Mouse (Mus musculus) lung, postnatal 25 days (tissue): ENCODE results near the gene Lactb.

Source experiments
- DNase-seq: peaks from one replicate; pipeline ENCODE4 v3.0.0; 2022; ENCODE audit warnings: low spot score

Lactb gene

GRCm38 (mm10) chr9:66980458-66980857 is 5.2 kb upstream of the Lactb start:
- DNase-seq, result peak; percentile 65

- no peak for DNase-seq
These were observed 3.2 kb upstream of the Lactb start for GRCm38 (mm10) chr9:66978468-66978867.

- no peak for DNase-seq
These were observed 2.7 kb upstream of the Lactb start for GRCm38 (mm10) chr9:66977982-66978381.

GRCm38 (mm10) chr9:66977121-66977520 is 1.8 kb upstream of the Lactb start:
- no peak for DNase-seq

GRCm38 (mm10) chr9:66974721-66975225 is 511 bp downstream of the Lactb start:
- peak; percentile 87 for DNase-seq

GRCm38 (mm10) chr9:66971116-66971515 is 4.2 kb downstream of the Lactb start:
- no peak for DNase-seq

GRCm38 (mm10) chr9:66967492-66967891 is 7.8 kb downstream of the Lactb start:
- DNase-seq, result no peak

- DNase-seq, result no peak
These were observed 13.8 kb downstream of the Lactb start for GRCm38 (mm10) chr9:66961478-66961877.

- DNase-seq, result no peak
These were observed 17.8 kb downstream of the Lactb start for GRCm38 (mm10) chr9:66957451-66957850.

- no peak for DNase-seq
These were observed 22.4 kb downstream of the Lactb start for GRCm38 (mm10) chr9:66952886-66953285.

GRCm38 (mm10) chr9:66952321-66952720 is 23.0 kb downstream of the Lactb start:
- DNase-seq, result no peak

- DNase-seq, result no peak
These were observed 26.7 kb downstream of the Lactb start for GRCm38 (mm10) chr9:66948536-66948935.

- DNase-seq, result peak; percentile 95
These were observed 29.3 kb downstream of the Lactb start, which contains the start of gene Rps27l for GRCm38 (mm10) chr9:66945647-66946641. Gene Rps27l, plus strand, starts transcription at chr9:66946086.

GRCm38 (mm10) chr9:66945161-66945560 is 30.1 kb downstream of the Lactb start:
- no peak for DNase-seq

GRCm38 (mm10) chr9:66938836-66939235 is 36.4 kb downstream of the Lactb start:
- peak; percentile 73 for DNase-seq

GRCm38 (mm10) chr9:66937507-66937906 is 37.8 kb downstream of the Lactb start:
- no peak for DNase-seq

GRCm38 (mm10) chr9:66933869-66934808 is 41.1 kb downstream of the Lactb start:
- DNase-seq, result no peak

GRCm38 (mm10) chr9:66930351-66930750 is 44.9 kb downstream of the Lactb start:
- DNase-seq, result no peak

GRCm38 (mm10) chr9:66927696-66928402 is 47.4 kb downstream of the Lactb start:
- no peak for DNase-seq

GRCm38 (mm10) chr9:66925853-66926252 is 49.4 kb downstream of the Lactb start:
- no peak for DNase-seq

- no peak for DNase-seq
These were observed 53.2 kb downstream of the Lactb start for GRCm38 (mm10) chr9:66922076-66922475.
